Mouse (Mus musculus): ENCODE measurements around the gene Lhx5. TPM values are rescaled to one million over a fixed set of nuclear protein-coding genes. Genes with fewer than 3 reads are reported as not detected.

The Lhx5 gene
- polyA plus RNA-seq, 1 experiment from 2014 or later = 22.5 TPM

GRCm38 (mm10) chr5:120428189-120428838, 3.2 kb upstream of the Lhx5 start:
- peak overlapping the region; percentile 92 for H3K27ac ChIP-seq (ENCODE audit: low read length)
- peak overlapping the region; percentile 71 for H3K9ac ChIP-seq (ENCODE audit: low read depth, low read length)
- H3K27me3 ChIP-seq (ENCODE audit: control insufficient read depth, insufficient read depth, low read depth, low read length) = peaks cover 23% of the 10 kb centered on the region
- no peaks in the 10 kb centered on the region for H3K36me3 ChIP-seq (ENCODE audit: control insufficient read depth, insufficient read depth, low read length)
- H3K4me2 ChIP-seq (ENCODE audit: low read length) = peak overlapping the region; percentile 67
- H3K4me3 ChIP-seq (ENCODE audit: low read depth, low read length) = peak overlapping the region; percentile 33
- no peak for ATAC-seq
- WGBS = 3% methylated on average over 21 of the region's 21 CpGs
- H3K9me3 ChIP-seq (replicated peaks; ENCODE audit: control insufficient read depth, low read length, poor library complexity, severe bottlenecking) = no peaks in the 10 kb centered on the region
- 0 out of 2 replicates have a peak, but pooled peaks cover 2% of the 10 kb centered on the region for H3K4me1 ChIP-seq (ENCODE audit: control insufficient read depth, insufficient read depth, low read length)

GRCm38 (mm10) chr5:120428990-120429389, 2.5 kb upstream of the Lhx5 start:
- Histone ChIP-seq H3K9ac (ENCODE audit: low read depth, low read length) (peak overlapping the region; percentile 71), H3K27ac (ENCODE audit: low read length) (peak overlapping the region; percentile 92), H3K4me1 (ENCODE audit: control insufficient read depth, insufficient read depth, low read length) (0 out of 2 replicates have a peak, but pooled peaks cover 2% of the 10 kb centered on the region), H3K36me3 (ENCODE audit: control insufficient read depth, insufficient read depth, low read length) (no peaks in the 10 kb centered on the region), H3K27me3 (ENCODE audit: control insufficient read depth, insufficient read depth, low read depth, low read length) (peaks cover 26% of the 10 kb centered on the region), H3K9me3 (replicated peaks; ENCODE audit: control insufficient read depth, low read length, poor library complexity, severe bottlenecking) (no peaks in the 10 kb centered on the region), H3K4me3 (ENCODE audit: low read depth, low read length) (peak overlapping the region; percentile 33), H3K4me2 (ENCODE audit: low read length) (peak overlapping the region; percentile 67)
- ATAC-seq = no peak
- 3% methylated on average over 5 of the region's 6 CpGs for WGBS

- H3K27me3 ChIP-seq (ENCODE audit: control insufficient read depth, insufficient read depth, low read depth, low read length) = peaks cover 30% of the 10 kb centered on the region
- peak overlapping the region; percentile 65 for H3K9ac ChIP-seq (ENCODE audit: low read depth, low read length)
- peak overlapping the region; percentile 78 for H3K27ac ChIP-seq (ENCODE audit: low read length)
- H3K4me1 ChIP-seq (ENCODE audit: control insufficient read depth, insufficient read depth, low read length) = 0 out of 2 replicates have a peak, but pooled peaks cover 2% of the 10 kb centered on the region
- no peaks in the 10 kb centered on the region for H3K9me3 ChIP-seq (replicated peaks; ENCODE audit: control insufficient read depth, low read length, poor library complexity, severe bottlenecking)
- WGBS = 10% methylated on average over 6 of the region's 6 CpGs
- peak overlapping the region; percentile 38 for H3K4me3 ChIP-seq (ENCODE audit: low read depth, low read length)
- no peaks in the 10 kb centered on the region for H3K36me3 ChIP-seq (ENCODE audit: control insufficient read depth, insufficient read depth, low read length)
- no peak for ATAC-seq
- peak overlapping the region; percentile 67 for H3K4me2 ChIP-seq (ENCODE audit: low read length)
Observed at GRCm38 (mm10) chr5:120429692-120430091, 1.8 kb upstream of the Lhx5 start.

- peak overlapping the region; percentile 47 for H3K4me2 ChIP-seq (ENCODE audit: low read length)
- peak overlapping the region; percentile 89 for H3K27ac ChIP-seq (ENCODE audit: low read length)
- no peak; the same call in 1 of the 2 replicates for ATAC-seq
- peak overlapping the region; percentile 69 for H3K9ac ChIP-seq (ENCODE audit: low read depth, low read length)
- H3K27me3 ChIP-seq (ENCODE audit: control insufficient read depth, insufficient read depth, low read depth, low read length) = peaks cover 30% of the 10 kb centered on the region
- no peaks in the 10 kb centered on the region for H3K9me3 ChIP-seq (replicated peaks; ENCODE audit: control insufficient read depth, low read length, poor library complexity, severe bottlenecking)
- H3K4me1 ChIP-seq (ENCODE audit: control insufficient read depth, insufficient read depth, low read length) = peaks cover 4% of the 10 kb centered on the region; the same call in 1 of the 2 replicates
- H3K4me3 ChIP-seq (ENCODE audit: low read depth, low read length) = peak overlapping the region; percentile 57
- H3K36me3 ChIP-seq (ENCODE audit: control insufficient read depth, insufficient read depth, low read length) = no peaks in the 10 kb centered on the region
- 2% methylated on average over 30 of the region's 30 CpGs for WGBS
Observed at GRCm38 (mm10) chr5:120431001-120431583, 407 bp upstream of the Lhx5 start.

- Histone ChIP-seq H3K9me3 (replicated peaks; ENCODE audit: control insufficient read depth, low read length, poor library complexity, severe bottlenecking) (no peaks in the 10 kb centered on the region), H3K36me3 (ENCODE audit: control insufficient read depth, insufficient read depth, low read length) (no peaks in the 10 kb centered on the region), H3K27me3 (ENCODE audit: control insufficient read depth, insufficient read depth, low read depth, low read length) (peaks cover 26% of the 10 kb centered on the region), H3K4me2 (ENCODE audit: low read length) (peak overlapping the region; percentile 52), H3K4me1 (ENCODE audit: control insufficient read depth, insufficient read depth, low read length) (peaks cover 6% of the 10 kb centered on the region; the same call in 1 of the 2 replicates), H3K4me3 (ENCODE audit: low read depth, low read length) (peak overlapping the region; percentile 57), H3K9ac (ENCODE audit: low read depth, low read length) (peak overlapping the region; percentile 78), H3K27ac (ENCODE audit: low read length) (peak overlapping the region; percentile 89)
- no peak for ATAC-seq
- under 1% methylated on average over 9 of the region's 9 CpGs for WGBS
Observed at GRCm38 (mm10) chr5:120432486-120433015, 1.1 kb downstream of the Lhx5 start.

GRCm38 (mm10) chr5:120433135-120433760, 1.7 kb downstream of the Lhx5 start:
- Histone ChIP-seq H3K27me3 (ENCODE audit: control insufficient read depth, insufficient read depth, low read depth, low read length) (peaks cover 26% of the 10 kb centered on the region), H3K4me2 (ENCODE audit: low read length) (peak overlapping the region; percentile 52), H3K9ac (ENCODE audit: low read depth, low read length) (peak overlapping the region; percentile 78), H3K4me3 (ENCODE audit: low read depth, low read length) (peak overlapping the region; percentile 57), H3K36me3 (ENCODE audit: control insufficient read depth, insufficient read depth, low read length) (no peaks in the 10 kb centered on the region), H3K9me3 (replicated peaks; ENCODE audit: control insufficient read depth, low read length, poor library complexity, severe bottlenecking) (no peaks in the 10 kb centered on the region), H3K4me1 (ENCODE audit: control insufficient read depth, insufficient read depth, low read length) (peaks cover 12% of the 10 kb centered on the region; the same call in 1 of the 2 replicates), H3K27ac (ENCODE audit: low read length) (peak overlapping the region; percentile 89)
- no peak for ATAC-seq
- 0% methylated on average over 13 of the region's 13 CpGs for WGBS

GRCm38 (mm10) chr5:120434231-120434735, 2.8 kb downstream of the Lhx5 start:
- Histone ChIP-seq H3K4me1 (ENCODE audit: control insufficient read depth, insufficient read depth, low read length) (peaks cover 12% of the 10 kb centered on the region), H3K4me2 (ENCODE audit: low read length) (peak overlapping the region; percentile 52), H3K36me3 (ENCODE audit: control insufficient read depth, insufficient read depth, low read length) (no peaks in the 10 kb centered on the region), H3K9ac (ENCODE audit: low read depth, low read length) (peak overlapping the region; percentile 64), H3K27me3 (ENCODE audit: control insufficient read depth, insufficient read depth, low read depth, low read length) (peaks cover 21% of the 10 kb centered on the region), H3K9me3 (replicated peaks; ENCODE audit: control insufficient read depth, low read length, poor library complexity, severe bottlenecking) (no peaks in the 10 kb centered on the region), H3K4me3 (ENCODE audit: low read depth, low read length) (peak overlapping the region; percentile 57), H3K27ac (ENCODE audit: low read length) (peak overlapping the region; percentile 89)
- no peak for ATAC-seq
- 3% methylated on average over 21 of the region's 21 CpGs for WGBS

GRCm38 (mm10) chr5:120435006-120435681, 3.6 kb downstream of the Lhx5 start:
- Histone ChIP-seq H3K4me3 (ENCODE audit: low read depth, low read length) (peak overlapping the region; percentile 57), H3K36me3 (ENCODE audit: control insufficient read depth, insufficient read depth, low read length) (no peaks in the 10 kb centered on the region), H3K4me1 (ENCODE audit: control insufficient read depth, insufficient read depth, low read length) (peaks cover 18% of the 10 kb centered on the region), H3K27me3 (ENCODE audit: control insufficient read depth, insufficient read depth, low read depth, low read length) (peaks cover 15% of the 10 kb centered on the region), H3K9me3 (replicated peaks; ENCODE audit: control insufficient read depth, low read length, poor library complexity, severe bottlenecking) (no peaks in the 10 kb centered on the region), H3K9ac (ENCODE audit: low read depth, low read length) (peak overlapping the region; percentile 64), H3K27ac (ENCODE audit: low read length) (peak overlapping the region; percentile 89), H3K4me2 (ENCODE audit: low read length) (peak overlapping the region; percentile 52)
- ATAC-seq = no peak
- WGBS = under 1% methylated on average over 44 of the region's 44 CpGs

All from midbrain, embryonic 16.5 days (tissue).